Mouse (Mus musculus): ENCODE measurements around the gene 1700019D03Rik.

GRCm38 (mm10) chr1:52939021-52939420 lies 81.0 kb downstream of the 1700019D03Rik start:
- no peak for TF ChIP-seq CTCF (IDR thresholded peaks at IDR 0.05; ENCODE audit: extremely low read depth, insufficient read length, insufficient replicate concordance, low read depth, low read length)
- no peak for TF ChIP-seq POLR2A (IDR thresholded peaks at IDR 0.05; ENCODE audit: low read depth, low read length)

Measured in small intestine, adult 2 months (tissue).